Mouse (Mus musculus): Measurements from ENCODE around the gene Rgs6.

Gene Rgs6

DNA sequence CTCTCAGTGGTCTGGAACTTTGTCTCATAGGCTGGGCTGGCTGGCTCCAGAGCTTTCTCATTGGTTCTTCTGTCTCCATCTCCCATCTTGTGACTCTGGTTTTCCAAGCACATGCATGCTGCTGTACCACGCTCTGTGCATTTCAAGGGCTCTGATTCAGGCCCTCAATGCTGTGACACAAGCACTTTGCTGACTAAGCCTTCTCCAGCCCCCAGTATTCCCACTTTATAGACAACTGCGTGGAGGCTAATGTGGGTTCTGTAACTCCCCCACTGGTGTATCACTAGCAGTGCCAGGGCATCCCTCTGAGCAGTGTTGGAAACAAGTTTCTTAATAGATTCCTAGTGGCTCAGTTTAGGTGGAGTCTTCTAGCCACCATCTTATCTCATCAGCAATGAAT, 174.0 kb downstream of the Rgs6 start:
- DNase-seq = no peak

DNA sequence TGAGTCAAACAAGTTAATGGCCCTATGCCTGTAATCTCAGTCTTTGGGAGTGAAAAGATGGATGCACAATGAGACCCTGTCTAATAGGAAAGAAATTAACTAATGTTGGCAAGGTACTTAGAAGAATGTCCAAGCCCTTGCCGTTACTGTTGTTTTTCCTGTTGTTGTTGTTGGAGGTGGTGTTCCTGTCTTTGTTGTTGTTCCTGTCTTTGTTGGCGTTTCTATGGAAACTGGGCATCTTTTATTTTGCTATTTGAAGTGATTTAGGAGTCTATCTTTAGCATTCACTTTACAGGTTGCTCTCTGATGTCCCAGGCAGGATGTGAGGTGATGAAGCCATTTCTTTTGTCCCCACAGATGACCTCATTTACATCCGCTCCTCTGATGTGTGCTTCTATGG, 180.6 kb downstream of the Rgs6 start:
- no peak for DNase-seq

DNA sequence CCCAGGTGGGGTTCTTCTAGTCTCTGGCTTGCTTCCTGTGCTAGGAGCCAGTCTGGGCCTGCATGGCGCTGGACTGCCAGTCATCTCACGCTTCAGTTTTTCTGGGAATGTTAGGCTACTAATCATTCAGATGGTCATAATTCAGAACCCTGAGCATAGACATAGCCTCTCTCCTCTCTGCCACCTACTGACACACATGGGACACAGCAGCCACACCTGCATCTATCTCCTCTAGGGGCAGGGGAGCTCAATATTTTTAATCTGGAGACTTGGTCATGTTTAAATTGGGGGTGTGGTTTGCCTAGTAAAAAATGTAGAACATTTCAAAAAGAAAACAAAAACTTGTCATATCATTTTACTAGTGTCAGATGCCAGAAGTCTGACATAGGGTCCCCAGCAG, 184.1 kb downstream of the Rgs6 start:
- DNase-seq = no peak

DNA sequence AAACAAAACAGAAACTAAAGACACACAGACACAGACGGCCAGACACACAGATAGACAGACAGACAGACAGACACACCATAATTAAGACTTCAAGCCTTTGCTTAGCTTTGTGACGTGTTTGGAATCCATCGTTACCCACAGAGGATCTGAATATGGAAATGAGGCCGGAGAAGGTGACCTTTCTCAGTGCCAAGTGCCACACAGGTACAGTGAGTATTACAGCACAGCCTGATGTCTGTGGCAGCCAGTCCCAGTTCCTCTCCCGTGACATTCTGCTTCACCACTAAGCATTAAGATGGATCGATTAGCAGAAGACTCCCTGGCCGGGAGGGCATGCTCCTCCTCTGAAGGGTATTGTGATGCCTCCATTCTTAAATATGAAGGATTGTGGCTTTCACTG, 186.5 kb downstream of the Rgs6 start:
- DNase-seq = no peak

DNA sequence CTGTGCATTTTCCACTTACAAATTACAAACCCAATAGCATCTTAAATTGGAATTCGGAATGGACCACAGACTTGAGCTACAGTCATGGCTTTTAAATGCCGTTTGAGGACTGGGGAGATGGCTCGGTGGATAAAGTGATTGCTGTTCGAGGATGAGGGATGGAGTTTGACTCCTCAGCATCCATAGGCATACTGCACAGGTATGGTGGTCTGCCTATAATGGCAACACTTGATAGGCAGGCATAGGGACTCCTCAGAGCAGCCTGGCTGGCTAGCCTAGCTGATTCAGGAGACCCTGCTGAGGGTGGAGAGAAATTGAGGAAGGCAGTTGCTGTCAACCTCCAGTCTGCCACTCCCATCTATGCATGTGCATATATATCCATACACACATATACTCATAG, 188.6 kb downstream of the Rgs6 start:
- no peak for DNase-seq

DNA sequence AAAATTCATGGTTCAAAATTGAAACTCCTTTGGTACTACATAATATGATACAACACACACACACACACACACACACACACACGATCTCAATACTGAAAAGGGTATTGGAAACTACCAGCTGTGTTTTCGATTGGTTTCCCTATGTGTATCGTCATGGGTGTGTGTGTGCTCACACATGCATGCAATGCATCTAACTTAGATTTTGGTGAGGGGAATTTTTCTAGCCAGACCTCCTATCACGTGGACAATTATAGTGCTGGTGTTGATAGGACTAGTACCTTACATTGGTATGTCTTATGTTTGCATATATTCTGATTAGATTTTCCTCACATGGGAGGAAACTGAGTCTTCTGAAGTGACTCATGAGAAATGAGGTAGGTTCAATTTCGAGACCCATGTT, 192.8 kb downstream of the Rgs6 start:
- no peak for DNase-seq

DNA sequence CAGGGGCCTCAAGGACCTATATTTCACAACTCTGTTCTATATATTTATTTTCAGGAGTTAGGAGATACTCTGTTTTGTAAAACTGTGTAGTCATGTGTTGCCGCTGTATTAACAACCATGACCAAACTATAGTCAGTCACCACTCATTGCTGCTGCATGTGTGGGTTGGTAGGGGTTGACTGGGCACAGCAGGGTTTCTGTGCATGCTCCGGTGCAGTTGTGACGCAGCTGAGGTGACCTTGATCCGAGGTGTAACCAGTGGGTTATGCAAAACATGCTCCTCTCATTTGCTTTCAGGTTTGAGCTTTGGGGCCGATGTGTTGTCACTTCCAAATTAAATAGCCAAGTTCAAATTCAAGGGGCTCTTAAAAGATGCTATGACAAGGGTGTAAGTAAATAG, 193.3 kb downstream of the Rgs6 start:
- no peak for DNase-seq

DNA sequence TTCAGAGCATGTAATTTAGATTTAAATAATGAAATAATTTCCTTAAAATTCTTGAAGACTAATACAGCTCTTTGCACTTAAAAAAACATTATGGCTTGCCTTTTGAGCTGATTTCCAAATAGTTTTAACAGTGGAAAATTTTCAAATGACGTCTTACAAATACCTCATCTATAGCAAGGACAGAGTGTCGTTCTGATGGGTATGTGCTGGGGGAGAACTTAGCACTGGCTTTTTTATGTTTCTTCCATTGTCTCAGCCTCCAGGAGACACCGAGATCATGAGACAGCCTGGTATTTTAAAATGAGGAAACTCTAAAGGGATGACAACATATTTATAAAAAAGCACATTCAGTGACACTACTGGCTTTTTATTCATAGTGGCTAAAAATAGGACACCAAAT, 204.0 kb downstream of the Rgs6 start:
- no peak for DNase-seq

DNA sequence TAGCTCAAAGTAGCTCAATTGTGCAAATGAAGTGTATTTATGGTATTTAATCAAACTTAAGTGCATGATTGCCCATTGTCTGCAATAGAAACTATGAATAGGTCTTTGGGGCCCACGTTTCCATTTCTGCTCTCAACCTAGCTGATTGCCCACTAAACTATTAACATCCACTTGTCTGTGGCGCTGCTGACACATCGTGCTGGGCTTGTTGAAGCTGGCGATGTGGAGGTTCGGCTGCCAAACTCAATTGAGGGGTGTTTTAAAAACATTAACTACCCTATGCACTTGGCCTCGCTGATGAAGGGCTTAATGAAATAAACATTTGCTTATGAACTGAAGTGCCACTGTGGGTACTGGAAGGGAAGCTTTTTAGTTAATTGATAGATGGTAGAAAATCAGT, 211.8 kb downstream of the Rgs6 start:
- no peak for DNase-seq

DNA sequence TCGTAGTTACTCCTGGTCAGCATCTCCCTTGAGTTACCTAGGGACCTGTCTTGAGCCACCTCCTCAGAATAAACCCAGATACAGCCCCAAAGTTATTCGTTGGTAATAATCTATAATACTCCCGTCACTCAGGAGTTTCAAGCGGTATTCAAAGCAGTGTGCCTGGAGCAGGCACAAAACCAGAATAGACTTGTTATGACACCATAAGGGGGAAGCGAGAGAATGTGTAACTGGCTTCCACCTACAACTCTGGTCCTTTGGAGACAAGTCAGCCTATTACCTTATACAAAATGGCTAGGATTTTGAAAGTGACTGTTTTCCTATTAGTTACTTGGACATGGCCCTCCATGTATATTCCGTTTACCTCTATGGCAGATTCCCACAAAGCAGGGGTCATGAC, 213.6 kb downstream of the Rgs6 start:
- DNase-seq = no peak

DNA sequence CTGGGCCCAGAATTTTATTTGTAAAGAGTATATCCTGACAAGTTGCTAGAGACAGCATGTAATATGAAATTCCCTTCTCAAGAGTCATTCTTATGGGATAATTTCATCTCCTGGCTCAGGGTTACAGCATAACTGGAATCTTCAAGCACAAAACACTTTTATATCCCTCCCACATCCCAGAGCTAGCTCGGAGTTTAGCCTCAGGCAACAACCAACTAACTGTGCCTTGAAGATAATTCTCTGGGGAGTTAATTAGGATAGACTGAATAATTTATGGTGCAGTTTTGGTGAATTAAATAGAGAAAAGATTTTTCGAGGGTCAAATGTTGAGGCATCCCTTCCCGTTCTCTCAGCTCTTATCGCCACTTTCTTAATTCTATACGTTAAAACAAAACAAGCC, 214.6 kb downstream of the Rgs6 start:
- DNase-seq = no peak

DNA sequence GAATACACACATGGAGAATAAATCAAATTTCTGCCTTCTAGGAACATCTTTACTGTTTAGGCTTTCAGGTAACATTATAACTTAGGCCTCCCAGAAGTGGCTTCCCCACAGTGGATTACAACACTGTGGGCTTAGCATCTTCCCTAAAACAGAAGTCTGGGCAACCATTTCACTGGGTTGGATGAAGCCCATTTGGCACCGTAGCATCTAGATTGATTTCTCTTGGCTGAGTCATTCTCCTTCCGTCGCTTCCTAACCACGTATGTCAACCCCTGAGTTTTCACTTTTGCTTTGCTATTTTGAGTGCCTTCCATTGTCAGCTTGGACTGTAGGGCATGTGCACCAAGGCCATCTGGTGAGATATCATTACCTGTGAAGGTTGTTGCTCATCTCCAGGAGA, 217.1 kb downstream of the Rgs6 start:
- no peak for DNase-seq

DNA sequence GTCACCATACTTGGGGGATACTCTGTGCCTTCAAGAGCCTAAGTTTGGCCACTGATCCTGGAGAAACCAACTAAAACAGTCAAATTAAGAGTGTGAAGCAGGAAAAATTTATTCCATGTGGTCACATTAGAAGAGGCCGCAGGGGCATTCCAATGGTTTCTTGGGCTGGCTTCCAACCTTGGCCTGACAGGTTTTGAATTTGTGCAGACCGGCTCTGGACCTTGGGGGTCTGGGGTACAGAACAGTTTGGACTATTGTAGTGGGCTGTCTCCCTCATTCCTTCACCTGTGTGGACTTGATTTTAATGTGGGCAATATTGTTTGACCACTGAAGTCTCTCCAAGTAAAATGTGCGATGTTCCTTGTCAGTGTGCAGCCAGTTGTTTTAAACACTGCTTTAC, 222.5 kb downstream of the Rgs6 start:
- DNase-seq = no peak

DNA sequence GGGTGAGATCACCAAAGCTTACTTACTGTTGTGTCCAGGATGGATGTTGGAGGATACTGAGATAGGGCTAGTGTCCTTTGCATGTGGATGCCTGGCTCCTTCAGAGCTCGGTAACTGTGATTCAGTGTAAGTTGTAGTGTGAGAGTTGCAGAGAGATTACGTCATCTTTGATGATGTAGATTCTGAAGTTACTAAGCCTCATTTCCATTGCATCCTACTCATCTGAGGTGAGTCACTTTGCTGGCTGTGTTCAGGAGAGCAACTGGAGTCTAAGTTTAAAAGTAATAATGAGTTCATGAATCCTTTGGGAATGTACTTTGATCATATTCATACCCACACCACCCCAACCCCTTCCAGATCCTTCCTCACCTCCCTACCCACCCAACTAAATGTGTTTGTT, 227.9 kb downstream of the Rgs6 start:
- DNase-seq = no peak

DNA sequence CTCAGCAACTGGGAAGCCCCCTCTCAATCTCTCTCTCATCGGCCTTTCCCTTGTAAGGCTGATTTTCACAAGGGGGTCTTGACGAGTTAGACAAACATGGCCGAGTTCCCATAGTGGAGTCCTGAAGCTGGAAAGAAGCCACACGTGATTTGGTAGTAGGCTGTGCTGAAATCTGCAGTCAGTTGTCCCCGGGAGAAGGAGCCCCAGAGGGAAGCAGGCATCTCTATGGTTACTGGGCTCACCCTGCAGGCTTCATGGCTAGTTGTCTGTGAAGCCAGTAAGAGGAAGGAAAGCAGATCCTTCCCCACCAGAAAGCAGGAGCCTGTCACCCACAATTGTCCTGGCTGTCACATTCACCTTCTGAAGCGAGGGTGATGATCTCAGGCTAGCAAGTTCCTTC, 231.2 kb downstream of the Rgs6 start:
- DNase-seq = no peak

DNA sequence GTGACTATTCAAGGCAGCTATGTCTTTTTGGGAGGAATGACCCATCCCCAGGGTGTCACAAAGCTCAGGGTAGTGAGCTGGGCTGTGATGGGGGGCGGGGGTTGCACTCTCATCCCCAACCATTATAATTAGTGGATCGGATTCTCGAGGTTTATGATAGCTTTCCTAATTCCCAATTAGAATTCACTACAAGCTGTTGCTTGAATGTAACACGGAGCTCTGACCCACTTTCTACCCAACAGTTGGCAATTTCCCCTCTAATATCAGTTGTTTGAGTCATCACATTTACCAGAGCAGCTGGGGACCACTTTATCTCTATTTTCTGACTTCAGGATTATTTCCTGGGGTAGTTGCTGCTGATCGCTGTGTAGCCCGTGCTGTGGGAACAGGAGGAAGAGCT, 231.9 kb downstream of the Rgs6 start:
- no peak for DNase-seq

DNA sequence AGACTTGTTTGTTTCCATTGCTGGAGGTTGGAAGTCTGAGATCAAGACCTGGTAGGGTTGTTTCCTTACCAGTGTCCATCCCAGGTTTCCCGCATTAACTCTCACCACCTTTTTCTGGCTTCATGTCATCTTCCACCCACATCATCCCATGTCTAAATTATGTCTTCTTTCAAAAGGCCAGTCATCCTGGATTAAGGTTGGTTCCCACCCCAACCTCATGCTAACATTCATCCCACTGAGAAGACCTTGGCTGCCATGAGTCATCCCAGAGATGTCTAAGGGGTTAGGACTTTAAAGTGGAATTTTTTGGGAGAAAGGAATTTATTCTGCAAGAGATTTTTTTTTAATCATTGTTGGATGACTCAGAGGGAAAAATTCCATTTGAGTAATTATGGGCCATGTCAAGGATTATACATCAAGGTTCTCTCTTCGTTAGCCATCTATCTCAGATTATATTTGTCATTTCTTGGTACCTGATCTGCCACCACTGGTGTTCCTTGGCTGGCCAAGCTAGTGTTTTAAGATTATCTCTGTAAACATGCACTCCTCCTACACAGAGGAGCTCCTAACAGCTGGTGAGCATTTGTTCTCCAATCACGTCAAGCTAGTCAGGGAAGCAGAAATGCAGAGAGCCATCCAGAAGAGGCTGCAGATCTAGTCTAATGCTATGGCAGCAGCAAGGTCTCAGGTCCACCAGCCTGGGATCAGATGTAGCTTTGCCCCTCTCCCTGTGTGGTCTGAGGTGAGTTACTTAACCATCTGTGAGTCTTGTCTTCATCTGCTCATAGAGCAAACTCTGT, 234.9 kb downstream of the Rgs6 start:
- no peak for DNase-seq

DNA sequence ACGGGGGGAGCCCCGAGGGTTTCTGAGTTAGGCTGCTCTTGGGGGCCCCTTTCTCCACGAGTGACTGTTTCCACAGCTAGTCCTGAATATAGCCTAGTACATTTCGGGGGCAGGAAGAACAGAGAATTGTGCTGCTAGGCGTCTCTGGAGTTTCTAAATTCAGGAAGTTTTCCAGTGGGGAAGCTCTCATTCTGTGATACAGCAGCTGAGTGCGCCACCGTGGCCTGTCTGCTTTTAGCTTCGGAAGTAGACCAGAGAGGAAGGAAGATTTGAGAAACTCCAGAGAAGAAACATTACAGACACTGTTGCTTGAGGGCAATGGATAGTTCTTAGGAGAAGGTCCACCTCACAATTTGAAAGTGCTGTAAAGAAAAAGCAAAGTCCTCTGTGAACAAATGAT, 242.2 kb downstream of the Rgs6 start:
- no peak for DNase-seq

DNA sequence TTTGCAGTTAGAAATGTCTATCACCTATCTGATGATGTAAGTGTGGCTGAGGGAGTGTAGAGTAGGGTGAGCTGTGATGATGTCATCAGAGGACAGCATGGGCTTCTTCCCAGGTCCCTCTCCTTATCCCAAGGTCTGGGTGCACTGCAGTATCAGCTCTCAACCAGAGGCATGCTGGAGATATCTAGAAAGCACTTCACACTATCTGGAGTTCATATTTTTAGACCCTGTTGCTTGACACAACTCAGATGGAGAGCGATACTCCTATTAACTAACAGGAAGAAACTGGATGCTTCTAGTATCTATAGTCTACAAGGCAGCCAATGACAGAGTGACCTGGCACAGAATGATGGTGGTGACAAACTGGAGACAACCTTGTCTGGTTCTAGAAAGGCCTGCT, 250.5 kb downstream of the Rgs6 start:
- no peak for DNase-seq

DNA sequence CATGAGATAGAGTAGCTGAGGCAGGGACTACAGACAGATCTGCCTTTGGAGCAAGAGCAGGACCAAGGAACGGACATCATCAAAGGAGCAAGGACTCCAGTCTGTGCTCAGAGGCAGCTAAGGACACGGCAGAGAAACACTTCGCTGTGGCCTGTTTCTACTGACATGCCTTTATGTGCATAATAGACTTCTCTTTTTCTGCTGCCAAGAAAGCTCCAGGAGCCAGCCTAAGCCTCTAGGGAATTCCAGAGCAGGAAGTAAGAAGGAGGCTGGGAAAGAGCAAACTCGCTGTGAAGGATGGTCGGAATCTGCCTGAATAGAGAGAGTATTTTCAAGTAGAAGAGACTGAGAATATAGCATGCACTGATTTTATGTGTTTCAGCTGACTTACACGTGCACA, 253.5 kb downstream of the Rgs6 start:
- DNase-seq = no peak

DNA sequence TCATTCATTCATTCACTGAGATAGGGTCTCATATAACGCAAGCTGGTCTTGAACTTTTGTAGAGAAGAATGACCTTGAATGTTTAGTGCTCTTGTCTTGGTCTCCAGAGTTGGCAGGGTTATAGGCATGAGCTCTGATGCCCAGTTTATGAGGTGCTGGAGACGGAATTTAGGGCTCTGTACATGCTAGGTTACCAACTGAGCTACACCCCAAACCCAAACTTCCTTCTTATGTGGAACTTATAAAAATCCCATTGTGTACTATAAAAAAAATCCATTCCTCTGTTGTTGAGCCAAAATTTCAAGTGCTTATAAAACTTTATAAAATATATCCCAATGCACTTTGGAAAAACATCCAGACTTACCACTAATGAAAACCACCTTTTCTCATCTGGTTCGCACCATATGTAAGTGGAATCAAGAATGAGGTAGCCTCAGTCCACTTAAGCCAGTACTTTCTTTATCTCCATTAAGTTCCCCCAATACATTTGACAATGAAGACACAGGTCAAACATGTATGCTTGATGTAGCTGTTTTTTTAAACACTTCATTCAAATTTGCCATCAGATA, 260.3 kb downstream of the Rgs6 start:
- no peak for DNase-seq

DNA sequence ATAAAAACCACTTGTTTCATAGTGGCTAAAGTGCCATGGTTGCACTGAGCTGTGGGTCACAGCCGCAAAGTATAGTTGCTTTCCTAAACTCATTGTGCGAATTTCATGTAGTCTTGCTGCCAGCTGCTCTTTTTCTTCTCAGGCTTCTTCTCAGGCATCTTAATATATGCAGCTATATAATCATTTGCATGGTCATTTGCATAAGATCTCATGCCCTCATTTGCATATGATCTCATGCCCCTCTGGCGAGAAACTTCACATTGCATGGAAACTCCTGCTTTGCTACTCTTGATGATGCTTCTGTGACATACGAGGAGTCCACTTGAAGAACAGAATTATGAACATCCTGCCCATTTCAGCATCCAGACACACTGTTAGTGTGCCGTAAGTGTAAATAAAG, 266.8 kb downstream of the Rgs6 start:
- no peak for DNase-seq

DNA sequence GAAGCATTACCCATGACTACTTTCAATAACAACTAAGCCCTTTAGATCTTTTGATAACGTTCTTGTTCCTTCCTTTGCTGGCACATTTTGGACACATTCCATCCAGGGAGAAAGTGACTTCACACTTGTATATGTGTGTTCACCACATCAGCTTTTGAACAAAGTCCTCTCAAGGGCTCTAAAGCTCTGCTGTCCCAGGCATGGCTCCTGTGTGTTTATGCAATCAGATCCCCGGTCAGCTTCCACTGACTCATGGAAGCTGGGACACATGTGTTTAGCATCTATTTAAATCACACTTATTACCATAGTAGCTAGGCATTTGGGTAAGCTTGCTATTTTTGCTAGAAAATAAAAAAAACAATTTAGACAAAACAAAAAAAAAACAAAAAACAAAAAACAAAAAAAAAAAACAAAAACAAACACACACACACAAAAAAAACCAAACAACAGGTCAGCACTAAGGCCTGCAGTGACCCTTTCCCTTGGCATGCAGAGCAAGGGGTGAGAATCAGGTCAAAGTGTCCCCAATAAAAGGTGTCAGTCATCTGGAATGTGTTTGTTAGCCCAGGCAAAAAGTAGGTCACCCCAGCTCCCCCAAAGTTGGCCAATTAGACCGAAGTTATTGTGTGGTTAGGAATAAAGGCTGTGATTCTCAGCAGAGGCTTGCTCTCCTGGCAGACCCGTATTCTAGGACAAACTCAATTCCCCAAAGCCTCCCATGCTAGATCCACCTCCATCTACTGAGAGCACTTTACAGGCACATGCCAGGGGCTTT, 267.4 kb downstream of the Rgs6 start:
- DNase-seq = no peak

DNA sequence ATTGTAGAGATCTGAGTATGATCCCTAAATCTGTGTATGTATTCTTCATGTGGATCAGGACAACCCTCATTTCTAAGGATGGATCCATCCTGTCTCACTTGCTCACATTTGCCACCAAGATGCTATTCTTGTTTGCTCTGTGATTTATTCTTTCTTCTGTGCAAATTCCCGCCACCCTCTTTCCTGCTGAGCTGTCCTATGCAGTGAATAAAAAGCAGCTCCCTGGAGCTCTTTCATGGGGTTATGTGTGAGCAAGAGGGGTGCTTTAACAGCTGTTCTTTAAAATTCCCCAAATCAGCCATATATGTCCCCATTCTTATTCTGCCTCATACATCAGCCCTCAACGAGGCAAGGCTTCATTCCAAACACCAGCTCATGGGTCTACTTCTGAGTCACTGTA, 277.6 kb downstream of the Rgs6 start:
- DNase-seq = no peak
